Mouse (Mus musculus) hindbrain, embryonic 11.5 days (tissue): Measurements from ENCODE around the gene Tedc2. TPM values are rescaled to one million over a fixed set of nuclear protein-coding genes. Genes with fewer than 3 reads are reported as not detected.

ENCODE experiments used
- ATAC-seq: fragments of 200-750 bp; cut with Nextera tagmentation; 2 replicates; pipeline ENCODE4 v1.8.0; 2017; ENCODE audit warnings: mild to moderate bottlenecking, moderate TSS enrichment, moderate library complexity; ENCODE audit not compliant: low FRiP score
- DNase-seq: peaks from one replicate; pipeline ENCODE4 v3.0.0-alpha.2; 2015; ENCODE audit warnings: low spot score
- H3K27ac ChIP-seq: fragments of 300-500 bp; sonication (generic); 2 replicates; pipeline ENCODE4 v1.5.1; 2014; ENCODE audit warnings: mild to moderate bottlenecking, low read depth, low read length
- H3K27me3 ChIP-seq: fragments of 300-500 bp; sonication (generic); 2 replicates; pipeline ENCODE4 v1.6.1; 2014; ENCODE audit warnings: mild to moderate bottlenecking, low read length, moderate library complexity, mixed read lengths; ENCODE audit not compliant: control insufficient read depth, insufficient read depth
- H3K36me3 ChIP-seq: fragments of 300-500 bp; sonication (generic); 2 replicates; pipeline ENCODE4 v1.6.1; 2014; ENCODE audit warnings: mild to moderate bottlenecking, low read length, moderate library complexity, mixed read lengths; ENCODE audit not compliant: control insufficient read depth, insufficient read depth
- H3K4me1 ChIP-seq: fragments of 300-500 bp; sonication (generic); replicated peaks from 2 replicates; pipeline ENCODE4 v1.6.1; 2014; ENCODE audit warnings: low read length, mixed read lengths; ENCODE audit not compliant: control insufficient read depth, insufficient read depth
- H3K4me2 ChIP-seq: fragments of 300-500 bp; sonication (generic); replicated peaks from 2 replicates; pipeline ENCODE4 v1.6.1; 2014; ENCODE audit warnings: mild to moderate bottlenecking, low read depth, low read length
- H3K4me3 ChIP-seq: fragments of 300-500 bp; sonication (generic); 2 replicates; pipeline ENCODE4 v1.5.1; 2014; ENCODE audit warnings: low read depth, low read length
- H3K9ac ChIP-seq: fragments of 300-500 bp; sonication (generic); 2 replicates; pipeline ENCODE4 v1.6.1; 2014; ENCODE audit warnings: low read depth, low read length
- H3K9me3 ChIP-seq: fragments of 300-500 bp; sonication (generic); 2 replicates; pipeline ENCODE4 v1.6.1; 2016; ENCODE audit warnings: low read length; ENCODE audit not compliant: control insufficient read depth
- WGBS: fragments of 180-500 bp; shearing (Covaris S2); extraction: QIAGEN DNeasy Blood & Tissue Kit; methylation state at CpG from one replicate; pipeline ENCODE4 v1.1.7; 2014; 5-methylcytosine and 5-hydroxymethylcytosine counted together
- polyA plus RNA-seq: library from polyadenylated mRNA; unstranded; fragments of >200 nt; fragmentation: Nextera tagmentation; extraction: Ambion mirVana; gene quantifications from 2 replicates; pipeline ENCODE4 v1.2.1, GENCODE M21; 2014

Gene Tedc2
- polyA plus RNA-seq, 1 experiment from 2014 or later = 17.8 TPM

GRCm38 (mm10) chr17:24170125-24170524 is 50.5 kb downstream of the Tedc2 start:
- no peaks in the 10 kb centered on the region for H3K27me3 ChIP-seq
- H3K36me3 ChIP-seq = no peaks in the 10 kb centered on the region
- no peak overlapping the region for H3K27ac ChIP-seq
- peak overlapping the region; percentile 87 for H3K4me3 ChIP-seq
- 72% methylated on average over 3 of the region's 3 CpGs for WGBS
- 0 out of 2 replicates have a peak overlapping the region, but pooled peaks have one; percentile 8 for H3K9ac ChIP-seq
- H3K4me1 ChIP-seq = peaks cover 7% of the 10 kb centered on the region; the same call in 1 of the 2 replicates
- no peak for ATAC-seq
- H3K4me2 ChIP-seq = peak overlapping the region; percentile 50
- no peaks in the 10 kb centered on the region for H3K9me3 ChIP-seq
- DNase-seq = no peak

DNA sequence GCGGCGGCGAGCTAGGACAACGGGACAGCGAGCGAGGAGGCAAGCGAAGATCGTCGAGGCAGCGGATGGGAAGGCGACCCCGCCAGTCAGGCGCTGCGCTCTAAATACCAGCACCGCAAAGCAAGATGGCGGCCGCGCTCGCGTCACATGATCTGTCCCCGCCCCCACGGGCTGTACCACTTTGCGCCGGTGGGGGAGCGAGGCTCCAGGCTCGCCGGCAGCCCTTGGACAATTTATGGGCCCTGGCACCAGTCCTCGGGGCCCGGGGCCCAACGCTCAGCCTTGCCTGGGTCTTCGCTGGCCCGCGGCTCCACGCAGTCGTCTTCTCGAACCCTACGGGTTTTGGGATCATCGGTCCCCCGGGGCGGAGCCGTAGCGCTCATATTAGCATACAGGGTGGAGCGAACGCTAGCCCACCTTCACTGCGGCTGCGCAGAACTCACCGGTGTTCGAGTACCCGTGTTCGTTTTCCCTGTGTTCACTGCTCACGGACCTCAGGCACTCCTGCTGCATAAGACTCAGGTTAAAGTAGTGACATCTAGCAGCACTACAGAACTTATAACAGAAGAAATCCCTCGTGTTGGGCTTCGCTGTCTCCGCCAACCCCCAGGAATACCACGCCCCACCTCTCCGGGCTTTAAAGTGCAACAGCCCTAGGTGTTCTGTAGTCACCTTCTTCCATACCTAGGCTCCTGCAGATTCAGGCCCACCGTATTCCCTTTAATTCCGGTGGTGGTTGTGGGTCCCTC is 51.2 kb downstream of the Tedc2 start, which contains the start of gene Atp6v0c:
Gene Atp6v0c, minus strand, starts transcription at position 386 of the 749 bp plus-strand sequence.
- H3K4me3 ChIP-seq = peak within 1 kb of the TSS; percentile 87
- H3K27ac ChIP-seq = peak within 1 kb of the TSS; percentile 94
- H3K27me3 ChIP-seq = no peaks in the 10 kb centered on the region
- DNase-seq (peak; percentile 96), ATAC-seq (peak; percentile 91)
- under 1% methylated on average over 58 of the region's 58 CpGs for WGBS
- no peaks in the 10 kb centered on the region for H3K36me3 ChIP-seq
- peak within 1 kb of the TSS; percentile 88 for H3K9ac ChIP-seq
- H3K9me3 ChIP-seq = no peaks in the 10 kb centered on the region
- H3K4me1 ChIP-seq = peaks cover 7% of the 10 kb centered on the region; the same call in 1 of the 2 replicates
- peak within 1 kb of the TSS; percentile 56 for H3K4me2 ChIP-seq

GRCm38 (mm10) chr17:24168590-24169277 is 51.9 kb downstream of the Tedc2 start:
- Histone ChIP-seq H3K36me3 (no peaks in the 10 kb centered on the region), H3K27me3 (no peaks in the 10 kb centered on the region), H3K4me1 (peaks cover 7% of the 10 kb centered on the region; the same call in 1 of the 2 replicates), H3K4me2 (peak overlapping the region; percentile 56), H3K4me3 (peak overlapping the region; percentile 87), H3K27ac (peak overlapping the region; percentile 94), H3K9ac (peak overlapping the region; percentile 88), H3K9me3 (no peaks in the 10 kb centered on the region)
- ATAC-seq (peak; percentile 71), DNase-seq (peak; percentile 82)
- WGBS = under 1% methylated on average over 40 of the region's 41 CpGs

DNA sequence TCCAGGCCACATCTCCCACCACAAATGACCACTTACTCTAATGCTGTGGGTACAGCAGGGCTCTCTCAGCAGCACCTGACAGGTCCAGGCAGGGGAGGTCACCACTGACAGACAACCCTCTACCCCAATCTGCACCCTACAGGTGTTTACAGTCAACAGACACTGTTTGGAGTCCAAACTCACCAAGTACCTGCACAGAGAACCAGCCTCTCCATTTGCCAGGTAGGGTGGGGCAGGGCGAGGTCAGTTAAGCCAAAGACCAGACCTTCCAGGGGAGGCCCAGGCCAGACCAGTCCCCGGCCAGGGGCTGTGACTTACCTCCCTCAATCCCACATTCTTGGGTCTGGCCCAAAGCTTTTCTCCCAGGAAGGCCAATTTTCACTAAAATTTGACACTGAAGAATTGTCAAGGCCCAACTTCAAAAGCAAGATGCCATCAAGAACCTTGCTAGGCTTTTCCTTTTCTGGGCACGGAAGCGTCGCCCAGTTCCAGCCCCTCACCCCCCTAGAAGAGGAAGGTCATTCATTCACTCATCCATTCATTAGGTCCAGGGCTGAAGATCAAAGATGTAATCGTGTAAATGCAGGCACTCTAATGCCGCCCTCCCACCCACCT is 52.7 kb downstream of the Tedc2 start:
- ATAC-seq = no peak
- Histone ChIP-seq H3K4me3 (peak overlapping the region; percentile 87), H3K36me3 (no peaks in the 10 kb centered on the region), H3K9me3 (no peaks in the 10 kb centered on the region), H3K4me2 (peak overlapping the region; percentile 56), H3K27ac (no peak overlapping the region), H3K27me3 (no peaks in the 10 kb centered on the region), H3K4me1 (peaks cover 8% of the 10 kb centered on the region), H3K9ac (peak overlapping the region; percentile 88)
- no peak for DNase-seq
- 57% methylated on average over 7 of the region's 7 CpGs for WGBS

- Histone ChIP-seq H3K9me3 (no peaks in the 10 kb centered on the region), H3K4me2 (no peak overlapping the region), H3K9ac (no peak overlapping the region), H3K4me3 (no peak overlapping the region), H3K4me1 (peaks cover 11% of the 10 kb centered on the region), H3K36me3 (no peaks in the 10 kb centered on the region), H3K27ac (no peak overlapping the region), H3K27me3 (no peaks in the 10 kb centered on the region)
- DNase-seq (no peak), ATAC-seq (no peak)
- WGBS = 94% methylated on average over 6 of the region's 6 CpGs
These were observed 53.5 kb downstream of the Tedc2 start for GRCm38 (mm10) chr17:24167120-24167519.

Other genes with a start within 250 kb of the Tedc2 start
- not detected in 2 replicates for gene Prss30, start 240.3 kb downstream of the Tedc2 start, polyA plus RNA-seq
- gene Prss22, start 222.8 kb downstream of the Tedc2 start, polyA plus RNA-seq = 0.25 and 0.51 TPM in 2 replicates
- gene Prss27, start 182.7 kb downstream of the Tedc2 start, polyA plus RNA-seq = 0.19 TPM in 1 of 2 replicates, not detected in the other
- gene Kctd5, start 147.4 kb downstream of the Tedc2 start, polyA plus RNA-seq = 79.8 and 87.2 TPM in 2 replicates
- gene Pdpk1, start 69.9 kb downstream of the Tedc2 start, polyA plus RNA-seq = 46.5 and 61.7 TPM in 2 replicates
- 31.1 and 33.1 TPM in 2 replicates for gene Amdhd2, start 57.1 kb downstream of the Tedc2 start, polyA plus RNA-seq
- 499 and 514 TPM in 2 replicates for gene Atp6v0c, start 51.1 kb downstream of the Tedc2 start, polyA plus RNA-seq
- 6.2 and 6.3 TPM in 2 replicates for gene Tbc1d24, start 15.3 kb downstream of the Tedc2 start, polyA plus RNA-seq
- 4.4 and 5.0 TPM in 2 replicates for gene Ntn3, start 11.3 kb downstream of the Tedc2 start, polyA plus RNA-seq
- 63.6 and 71.7 TPM in 2 replicates for gene Ccnf, start 30.6 kb upstream of the Tedc2 start, polyA plus RNA-seq
- gene Abca17, start 130.2 kb upstream of the Tedc2 start, polyA plus RNA-seq = not detected in 2 replicates
- 11.8 and 14.1 TPM in 2 replicates for gene Abca3, start 131.1 kb upstream of the Tedc2 start, polyA plus RNA-seq
- 360 and 364 TPM in 2 replicates for gene Rnps1, start 193.7 kb upstream of the Tedc2 start, polyA plus RNA-seq
- gene Eci1, start 205.8 kb upstream of the Tedc2 start, polyA plus RNA-seq = 63.9 and 69.8 TPM in 2 replicates
- 2.6 and 3.2 TPM in 2 replicates for gene Dnase1l2, start 222.3 kb upstream of the Tedc2 start, polyA plus RNA-seq
- 17.5 and 19.9 TPM in 2 replicates for gene E4f1, start 249.5 kb upstream of the Tedc2 start, polyA plus RNA-seq
- 60.1 and 64.6 TPM in 2 replicates for gene Pgp, start 249.5 kb upstream of the Tedc2 start, polyA plus RNA-seq